Mouse (Mus musculus) spleen, adult 2 months (tissue): ENCODE data around the gene Prkcb.

ENCODE experiments used
- CTCF ChIP-seq: fragments of 200-500 bp; IDR thresholded peaks from 2 replicates; pipeline ENCODE4 v1.5.1; 2011; ENCODE audit warnings: mild to moderate bottlenecking, inconsistent platforms; ENCODE audit not compliant: insufficient read depth, insufficient read length, insufficient replicate concordance; ENCODE audit errors: extremely low read depth
- POLR2A ChIP-seq: fragments of 200-500 bp; IDR thresholded peaks from 2 replicates; pipeline ENCODE4 v1.6.1; 2011; ENCODE audit warnings: low read depth, low read length, inconsistent platforms

DNA sequence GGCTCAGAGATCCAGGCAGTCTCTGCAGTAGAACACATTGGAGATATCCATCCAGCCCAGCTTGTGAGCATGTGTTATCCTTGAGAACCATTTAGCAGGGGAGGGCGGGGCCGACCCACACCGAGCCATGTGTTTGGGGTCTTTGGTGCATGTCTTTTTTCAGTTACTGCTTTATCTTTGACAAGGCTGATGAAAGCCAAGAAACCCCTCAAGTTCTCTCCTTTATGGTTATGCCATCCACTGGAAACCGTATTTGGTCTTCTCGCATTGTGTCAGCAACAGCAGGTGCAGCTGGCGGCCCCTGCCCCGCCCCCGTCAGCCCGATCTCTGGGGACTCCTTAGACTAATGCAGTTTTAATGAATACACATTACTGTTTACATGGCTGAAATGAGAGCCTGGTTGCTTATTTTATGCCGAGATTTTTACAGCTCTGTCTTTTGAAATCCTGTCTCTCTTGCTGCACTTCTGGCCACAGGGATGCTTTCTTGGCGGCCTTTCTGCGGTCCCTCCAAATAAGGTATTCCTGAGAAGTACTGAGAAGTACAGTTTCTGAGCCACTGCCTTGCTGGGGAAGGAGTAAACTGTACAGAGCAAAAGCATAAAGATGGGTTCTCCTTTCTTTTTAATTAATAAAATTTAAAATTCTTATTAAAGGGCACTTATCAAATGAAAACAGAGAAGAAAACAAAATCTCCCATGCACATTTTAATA, 64.2 kb downstream of the Prkcb start:
- no peak for TF ChIP-seq CTCF
- no peak for TF ChIP-seq POLR2A
